Mouse (Mus musculus): ENCODE measurements around the gene Mipep.

DNA sequence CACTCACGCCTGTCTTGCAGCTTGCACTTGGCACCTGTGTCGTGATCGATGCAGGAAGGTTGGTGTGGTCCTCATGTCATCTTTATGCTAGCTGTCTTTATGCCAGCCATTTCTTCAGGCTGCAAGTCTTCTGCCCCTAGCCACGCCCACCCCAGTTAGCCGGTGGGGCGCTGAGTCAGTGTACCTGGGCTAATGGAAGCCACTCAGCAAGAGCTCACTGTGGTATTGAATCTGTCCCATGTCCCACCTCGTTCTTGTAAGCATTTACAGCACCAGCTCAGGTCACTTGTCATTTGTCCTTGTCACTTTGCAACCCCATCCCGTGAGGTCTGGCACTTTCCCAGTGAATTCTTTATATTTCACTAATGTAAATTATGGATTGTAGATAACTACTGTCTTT is 43.3 kb upstream of the Mipep start:
- TF ChIP-seq MAFK (IDR thresholded peaks at IDR 0.05; ENCODE audit: insufficient read depth, low read depth, low read length) = no peak
- no peak for TF ChIP-seq ZC3H11A (IDR thresholded peaks at IDR 0.05; ENCODE audit: borderline replicate concordance, low read depth, low read length)
- TF ChIP-seq CHD2 (IDR thresholded peaks at IDR 0.05; ENCODE audit: low read depth, low read length) = no peak
- TF ChIP-seq ZNF384 (IDR thresholded peaks at IDR 0.05; ENCODE audit: low read depth, low read length) = no peak
- no peak for TF ChIP-seq HCFC1 (IDR thresholded peaks at IDR 0.05; ENCODE audit: borderline replicate concordance, insufficient read depth, low read length)
